Mouse (Mus musculus) layer of hippocampus, adult 6 months (tissue): ENCODE measurements around the gene Scg5. TPM values are rescaled to one million over a fixed set of nuclear protein-coding genes. Genes with fewer than 3 reads are reported as not detected.

Experiments
- long read RNA-seq, 2 experiments: library from polyadenylated mRNA; unstranded; transcript quantifications; one replicate each; pipeline ENCODE4 v2.0.0; 2019 to 2020
- polyA plus RNA-seq: library from polyadenylated mRNA; unstranded; fragments of <200 nt; fragmentation: Nextera tagmentation; gene quantifications from 2 replicates; pipeline ENCODE4 v1.2.3, GENCODE M21; 2021

Gene Scg5
- 335 and 363 TPM in 2 replicates for polyA plus RNA-seq
- long read RNA-seq, experiment 1, transcript Scg5-201 (6 exons, 1,208 nt) = major isoform, 331 of 469 reads
- long read RNA-seq, experiment 1, partial matches to known transcripts = 43 of 469 reads
- long read RNA-seq, experiment 1, other reads (novel, unspliced or antisense) = 95 of 469 reads
- long read RNA-seq, experiment 2, transcript Scg5-201 (6 exons, 1,208 nt) = major isoform, 440 of 496 reads
- long read RNA-seq, experiment 2, partial matches to known transcripts = 11 of 496 reads
- long read RNA-seq, experiment 2, other reads (novel, unspliced or antisense) = 45 of 496 reads

GRCm38 (mm10) chr2:113828943-113829882 is at the start of gene Scg5:
TSS of gene Scg5 (minus strand) at chr2:113829121.

GRCm38 (mm10) chr2:113848245-113849121 is 19.6 kb upstream of the Scg5 start, which contains the start of gene Arhgap11a:
TSS of gene Arhgap11a (minus strand) at chr2:113848661.

DNA sequence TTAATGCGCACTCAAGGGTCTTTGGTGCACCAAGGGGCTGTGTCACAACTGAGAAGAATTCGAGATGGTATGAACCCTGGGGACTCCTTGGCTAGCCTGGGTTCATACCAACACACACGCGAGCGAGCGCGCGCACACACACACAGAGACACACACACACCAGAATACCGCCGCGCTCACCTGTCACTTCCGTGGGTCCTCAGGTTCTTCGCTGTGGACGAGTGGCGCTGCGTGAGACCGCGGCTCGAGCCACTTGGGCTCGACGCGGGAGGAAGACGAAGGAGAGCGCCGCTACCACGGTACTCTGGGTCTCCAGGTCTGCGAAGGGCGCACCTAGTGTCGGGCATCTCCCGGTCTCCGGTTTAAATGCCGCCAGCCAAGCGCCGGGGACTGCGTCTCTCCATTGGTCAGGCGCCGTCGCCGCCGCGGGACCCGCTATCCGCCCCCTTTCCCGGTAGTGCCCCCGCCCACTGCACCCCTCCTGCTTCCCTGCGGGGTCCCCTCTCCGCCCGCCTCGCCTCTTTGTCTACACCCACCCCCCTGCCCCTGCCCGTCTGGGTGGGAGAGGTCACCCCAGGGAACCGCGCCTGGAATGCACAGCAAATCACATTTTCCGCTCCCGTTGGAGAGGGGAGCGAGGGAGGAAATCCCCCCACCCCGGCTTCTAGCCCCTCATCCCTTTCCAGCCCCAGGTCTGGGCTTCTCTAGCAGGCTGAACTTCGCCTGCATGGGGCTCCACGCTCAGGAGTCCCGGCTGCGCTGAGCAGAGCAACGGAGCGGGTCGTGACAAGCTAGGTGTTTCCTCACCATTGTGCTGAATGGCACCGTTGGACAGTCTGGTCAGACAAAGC is 70.4 kb downstream of the Scg5 start, which contains the start of gene Grem1:
Gene Grem1 (minus strand): TSS at position 336 of the 851 bp plus-strand sequence.

Other genes starting within 250 kb of the Scg5 start
- 0.65 and 1.1 TPM in 2 replicates for gene Grem1, start 70.5 kb downstream of the Scg5 start, polyA plus RNA-seq
- 0.33 and 0.41 TPM in 2 replicates for gene Arhgap11a, start 19.5 kb upstream of the Scg5 start, polyA plus RNA-seq
- gene Gjd2, start 184.5 kb upstream of the Scg5 start, polyA plus RNA-seq = 0.44 and 0.58 TPM in 2 replicates
- not detected in 2 replicates for gene Actc1, start 224.4 kb upstream of the Scg5 start, polyA plus RNA-seq